Mouse (Mus musculus) ES-E14 (cell line): Measurements from ENCODE around the gene Unc5c.

Experiments used
- MAFK ChIP-seq: IDR thresholded peaks from 2 replicates; pipeline ENCODE4 v1.6.1; 2014; ENCODE audit warnings: mild to moderate bottlenecking, low read depth, low read length, inconsistent platforms; ENCODE audit not compliant: insufficient read depth
- ZC3H11A ChIP-seq: IDR thresholded peaks from 2 replicates; pipeline ENCODE4 v1.6.1; 2012; ENCODE audit warnings: low read depth, mild to moderate bottlenecking, inconsistent platforms, low read length, borderline replicate concordance
- ZNF384 ChIP-seq: IDR thresholded peaks from 2 replicates; pipeline ENCODE4 v1.6.1; 2012; ENCODE audit warnings: low read depth, low read length, inconsistent platforms

GRCm38 (mm10) chr3:141583180-141583579, 118.2 kb downstream of the Unc5c start:
- TF ChIP-seq MAFK = no peak
- no peak for TF ChIP-seq ZNF384
- TF ChIP-seq ZC3H11A = peak; percentile 12; the same call in 1 of the 2 replicates
